Mouse (Mus musculus): ENCODE measurements around the gene Tmc5. TPM values are rescaled to one million over a fixed set of nuclear protein-coding genes. Genes with fewer than 3 reads are reported as not detected.

The Tmc5 gene
- polyA plus RNA-seq, 1 experiment, result not detected

DNA sequence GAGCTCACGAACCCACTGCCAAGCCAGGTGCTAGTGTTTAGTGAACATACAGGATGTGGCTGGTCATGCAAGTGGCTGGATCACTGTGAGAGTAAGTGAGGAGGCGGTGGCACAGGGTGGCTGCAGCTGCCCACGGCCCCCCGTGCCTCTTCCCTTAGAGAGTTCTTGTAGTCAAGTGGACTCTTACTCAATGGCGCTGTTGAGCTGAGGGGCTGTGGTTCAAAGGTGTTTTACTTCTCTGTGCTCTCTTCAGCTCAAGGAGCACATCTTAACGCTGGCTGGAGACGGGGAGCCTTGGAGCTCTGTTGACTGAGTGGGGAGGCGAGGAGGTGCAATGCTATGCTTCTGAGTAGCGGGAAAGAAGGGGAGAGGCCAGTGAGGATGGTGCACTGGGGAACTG lies 126.8 kb downstream of the Tmc5 start:
- no peak overlapping the region for H3K4me3 ChIP-seq
- H3ac ChIP-seq (ENCODE audit: control insufficient read depth, insufficient read length), result no peak overlapping the region
- H3K79me2 ChIP-seq (ENCODE audit: control insufficient read depth, insufficient read depth), result no peaks in the 10 kb centered on the region
- H3K27me3 ChIP-seq (ENCODE audit: control insufficient read depth, insufficient read depth, insufficient read length), result no peaks in the 10 kb centered on the region
- peaks cover 4% of the 10 kb centered on the region for H3K36me3 ChIP-seq (ENCODE audit: control insufficient read depth, insufficient read depth)
- no peak overlapping the region for H3K4me2 ChIP-seq (ENCODE audit: low read depth)
- TF ChIP-seq POLR2AphosphoS2 (IDR thresholded peaks at IDR 0.05; ENCODE audit: insufficient read length, low read depth) (no peak), E2F4 (IDR thresholded peaks at IDR 0.05; ENCODE audit: insufficient read depth) (no peak), MYOD1 (IDR thresholded peaks at IDR 0.05; ENCODE audit: control insufficient read depth in 1 of 3, insufficient read length in 2 of 3, low read depth in 2 of 3) (no peak), MYOG (IDR thresholded peaks at IDR 0.05; ENCODE audit: control insufficient read depth in 1 of 3, insufficient read depth in 1 of 3, insufficient read length in 2 of 3, low read depth in 2 of 3) (no peak), REST (IDR thresholded peaks at IDR 0.05; ENCODE audit: insufficient read depth, insufficient read length) (no peak), TCF3 (IDR thresholded peaks at IDR 0.05; ENCODE audit: insufficient read length, low read depth) (no peak), TCF12 (IDR thresholded peaks at IDR 0.05; ENCODE audit: insufficient read depth, poor library complexity, severe bottlenecking) (no peak), USF1 (IDR thresholded peaks at IDR 0.05; ENCODE audit: low read depth) (no peak), CEBPB (IDR thresholded peaks at IDR 0.05; ENCODE audit: insufficient read depth, poor library complexity, severe bottlenecking) (no peak)

Other genes starting within 250 kb of the Tmc5 start
- 5.4 TPM for gene Syt17, start 149.1 kb upstream of the Tmc5 start, polyA plus RNA-seq (2012; fragmentation: generic; extraction: Trizol)
- 10.7 TPM for gene Itpripl2, start 105.3 kb upstream of the Tmc5 start, polyA plus RNA-seq (2012; fragmentation: generic; extraction: Trizol)
- 36.2 TPM for gene Coq7, start 63.9 kb upstream of the Tmc5 start, polyA plus RNA-seq (2012; fragmentation: generic; extraction: Trizol)
- gene Tmc7, start 12.6 kb upstream of the Tmc5 start, polyA plus RNA-seq (2012; fragmentation: generic; extraction: Trizol), result 0.02 TPM
- gene Gde1, start 108.5 kb downstream of the Tmc5 start, polyA plus RNA-seq (2012; fragmentation: generic; extraction: Trizol), result 76.5 TPM
- 1.9 TPM for gene Ccp110, start 115.3 kb downstream of the Tmc5 start, polyA plus RNA-seq (2012; fragmentation: generic; extraction: Trizol)
- 35.7 TPM for gene Vps35l, start 142.9 kb downstream of the Tmc5 start, polyA plus RNA-seq (2012; fragmentation: generic; extraction: Trizol)